Mouse (Mus musculus) forelimb bud, embryonic 11.5 days (tissue): ENCODE results near the gene Itpr2.
"Not testable (repeated sequence)": the region's sequence is repeated elsewhere in the genome, so short reads cannot be mapped to it uniquely, and the experiment has no call there.

ENCODE experiments used
- DNase-seq: peaks from one replicate; pipeline ENCODE4 v3.0.0-alpha.2; 2012; ENCODE audit warnings: low read depth, low spot score

The Itpr2 gene

DNA sequence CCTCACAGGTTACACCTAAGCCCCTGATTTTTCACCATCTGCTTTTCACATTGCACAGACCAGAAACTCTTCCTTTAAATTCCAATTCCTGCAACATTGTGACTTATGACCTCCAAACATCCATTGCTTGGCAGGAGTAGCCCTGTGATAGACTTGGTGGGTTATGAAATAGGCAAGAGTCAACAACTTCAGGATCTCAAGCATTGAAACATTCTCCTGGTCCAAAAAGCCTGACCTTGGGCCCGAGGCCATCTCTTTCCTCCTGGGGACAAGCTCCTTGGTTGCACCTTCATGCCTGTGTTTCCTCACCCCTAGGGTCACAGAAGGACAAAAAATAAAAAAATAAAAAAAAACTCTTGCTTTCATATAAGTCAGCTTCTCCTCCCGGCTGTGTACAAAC is 32.1 kb downstream of the Itpr2 start:
- DNase-seq, result peak; percentile 35

DNA sequence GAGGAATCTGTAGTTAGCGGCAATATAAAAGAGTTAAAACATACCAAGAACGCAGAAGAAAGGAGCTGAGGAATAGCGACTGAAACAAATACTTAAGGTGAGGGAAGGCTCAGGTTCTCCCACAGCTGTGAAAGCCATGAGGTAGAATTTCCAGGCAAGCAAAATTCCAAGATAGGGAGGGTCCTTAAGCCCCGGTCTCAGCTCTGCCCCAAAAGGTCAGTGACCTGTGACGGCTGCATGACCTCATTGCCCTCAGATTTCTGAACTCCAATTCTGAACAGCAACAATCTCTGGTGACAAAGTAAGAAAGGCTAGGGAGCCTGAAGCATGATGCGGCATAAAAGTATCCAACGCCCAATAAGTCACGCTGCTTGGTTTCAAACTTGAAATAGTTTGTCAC is 33.7 kb downstream of the Itpr2 start:
- peak; percentile 19 for DNase-seq

DNA sequence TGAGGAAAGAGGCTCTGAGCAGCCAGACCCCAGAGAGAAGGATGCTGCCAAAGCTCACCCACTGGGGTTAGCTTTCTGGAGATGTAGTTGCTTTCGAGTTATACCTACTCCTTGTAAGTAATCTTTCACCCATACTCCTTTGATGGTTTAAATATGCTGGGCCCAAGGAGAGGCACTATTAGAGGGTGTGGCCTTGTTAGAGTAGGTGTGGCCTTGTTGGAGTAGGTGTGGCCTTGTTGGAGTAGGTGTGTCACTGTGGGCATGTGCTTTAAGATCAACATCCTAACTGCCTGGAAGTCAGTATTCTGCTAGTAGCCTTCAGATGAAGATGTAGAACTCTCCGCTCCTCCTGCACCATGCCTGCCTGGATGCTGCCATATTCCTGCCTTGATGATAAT is 37.4 kb downstream of the Itpr2 start:
- DNase-seq, result not testable (repeated sequence)

DNA sequence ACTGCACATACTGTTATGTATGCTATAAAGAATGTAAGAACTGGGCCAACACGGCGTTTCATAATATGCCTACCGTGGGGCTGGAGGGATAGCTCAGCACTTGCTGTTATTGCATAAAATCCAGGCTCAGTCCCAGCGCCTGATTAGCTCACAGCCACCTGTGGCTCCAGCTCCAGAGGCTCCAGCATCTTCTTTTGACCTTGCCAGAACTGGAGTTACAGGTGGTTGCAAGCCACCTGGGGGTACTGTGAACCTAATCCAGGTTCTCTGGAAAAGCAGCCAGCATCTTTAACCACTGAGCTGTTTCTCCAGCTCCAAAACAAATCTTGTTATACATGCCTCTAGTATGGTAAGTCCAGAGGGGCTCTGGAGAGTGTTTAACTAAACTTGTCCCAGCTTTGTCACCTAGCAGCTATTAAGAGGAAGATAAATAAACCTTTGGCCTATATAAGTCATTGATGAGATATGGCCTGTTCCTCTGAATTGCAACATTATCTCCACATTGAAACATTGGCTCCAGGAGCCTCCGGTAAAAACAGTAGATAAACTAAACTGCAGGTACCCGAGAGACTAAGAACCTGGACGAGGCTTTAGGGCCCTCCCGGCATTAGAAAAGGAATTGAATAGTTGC is 37.9 kb downstream of the Itpr2 start:
- no peak for DNase-seq

DNA sequence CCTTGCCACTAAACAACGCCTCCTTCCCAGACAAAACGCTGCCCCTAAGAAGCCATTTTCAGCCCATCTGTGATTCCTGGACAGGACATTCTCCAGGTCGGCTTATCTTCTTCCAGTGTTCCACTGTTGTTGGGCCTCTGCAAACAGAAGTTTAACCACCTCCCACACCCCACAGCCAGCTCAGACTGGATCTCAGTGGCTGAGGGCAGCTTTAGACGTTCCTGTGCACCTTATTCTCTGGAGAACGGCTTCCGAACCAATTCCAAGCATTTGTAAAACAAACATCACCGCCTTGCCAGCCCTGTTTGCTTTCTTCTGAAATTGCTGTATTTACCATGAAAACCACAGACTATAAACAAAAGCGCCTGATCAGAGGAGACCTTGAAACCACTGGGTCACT is 41.1 kb downstream of the Itpr2 start:
- no peak for DNase-seq

DNA sequence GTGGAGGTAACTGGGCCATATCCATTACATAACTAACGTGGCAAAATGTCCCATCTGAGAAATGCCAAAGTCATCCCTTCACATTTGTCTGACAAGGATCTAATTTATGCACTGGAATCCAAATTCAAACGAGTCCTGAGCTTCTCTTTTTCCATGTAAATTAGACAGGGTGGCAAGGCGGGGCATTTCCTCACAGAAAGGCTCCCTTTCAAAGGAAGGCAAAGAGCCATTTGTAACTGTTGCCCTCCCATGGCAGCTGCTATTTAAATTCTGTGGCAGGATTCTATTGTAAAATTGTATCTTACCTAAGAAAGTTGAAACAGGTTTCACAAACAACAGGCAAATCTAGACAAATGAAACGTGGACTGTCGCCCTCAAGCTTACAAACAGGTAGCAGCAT is 43.6 kb downstream of the Itpr2 start:
- no peak for DNase-seq

DNA sequence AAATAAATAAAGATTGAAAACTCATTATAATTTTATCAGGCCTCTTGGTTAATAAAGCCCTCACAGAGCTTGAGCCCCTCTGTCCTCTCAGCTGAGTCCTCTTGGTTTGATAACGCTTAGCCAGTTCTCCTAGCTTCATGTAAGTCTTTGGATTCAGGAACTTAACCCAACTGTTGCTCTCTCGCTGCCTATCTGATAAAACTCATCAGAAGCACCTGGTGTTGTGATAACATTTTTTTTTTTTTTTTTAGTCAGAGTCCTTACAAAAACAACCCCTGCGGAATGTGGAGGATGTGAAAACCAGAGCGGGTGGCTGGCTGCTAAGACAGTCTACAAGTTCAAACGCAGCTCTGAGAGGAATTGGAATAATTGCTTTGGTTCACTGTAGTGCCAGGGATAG is 45.3 kb downstream of the Itpr2 start:
- no peak for DNase-seq

DNA sequence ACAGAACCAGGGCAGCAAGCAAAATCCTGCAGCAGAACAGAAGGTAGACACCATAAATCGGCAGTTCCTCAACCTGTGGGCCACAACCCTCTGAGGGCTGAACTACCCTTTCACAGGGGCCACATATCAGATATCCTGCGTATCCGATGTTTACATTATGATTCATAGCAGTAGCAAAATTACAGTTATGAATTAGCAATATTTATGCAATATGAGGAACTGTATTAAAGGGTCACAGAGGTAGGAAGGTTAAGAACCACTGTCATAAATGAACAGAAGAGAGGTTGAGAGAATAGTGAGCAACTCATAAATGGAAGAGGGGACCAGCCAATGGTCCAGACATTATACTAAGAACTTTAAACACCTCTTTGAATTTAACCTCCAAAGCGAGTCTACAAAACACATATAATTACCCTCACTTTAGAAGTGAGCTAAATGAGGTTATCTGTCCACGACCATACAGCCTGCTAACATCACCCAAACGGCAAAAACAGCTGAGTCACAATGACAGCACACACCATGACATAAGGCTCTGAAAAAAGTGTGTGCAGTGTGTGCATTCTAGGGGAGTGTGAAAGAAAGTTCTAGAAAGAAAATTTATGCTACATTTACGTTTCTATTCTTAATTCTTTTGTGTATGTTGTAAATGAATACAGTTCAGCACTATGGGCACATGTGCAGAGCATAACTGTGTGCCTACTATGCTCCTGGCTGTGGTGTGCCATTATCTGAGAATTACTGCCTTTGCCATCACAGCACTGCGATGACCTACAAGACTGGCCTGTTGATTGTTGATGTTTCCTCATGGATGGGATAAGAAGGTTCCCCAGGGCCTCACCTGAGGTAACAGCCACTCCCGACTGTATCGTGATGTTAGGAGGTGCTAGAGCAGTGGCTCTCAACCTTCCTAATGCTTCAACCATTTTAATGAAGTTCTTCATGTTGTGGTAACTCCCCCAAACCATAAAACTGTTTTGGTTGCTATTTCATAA is 47.2 kb downstream of the Itpr2 start:
- DNase-seq, result no peak

DNA sequence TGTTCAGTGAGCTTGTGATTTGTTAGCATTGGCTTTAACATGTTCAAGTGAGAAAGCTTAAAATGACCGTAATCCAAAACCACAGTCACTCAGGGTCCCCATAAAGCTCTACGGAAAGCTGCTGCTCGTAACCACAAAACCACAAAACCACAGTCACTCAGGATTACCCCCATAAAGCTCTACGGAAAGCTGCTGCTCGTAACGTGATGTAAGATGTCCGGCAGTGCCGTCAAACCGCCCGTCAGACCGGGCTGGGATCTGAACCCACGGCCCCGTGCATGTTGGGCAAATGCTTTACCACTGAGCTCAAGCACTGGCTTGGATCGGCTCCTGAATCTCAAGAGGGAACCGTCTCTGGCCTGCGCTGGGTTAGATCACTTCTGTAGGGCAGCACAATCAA is 49.5 kb downstream of the Itpr2 start:
- DNase-seq, result no peak

DNA sequence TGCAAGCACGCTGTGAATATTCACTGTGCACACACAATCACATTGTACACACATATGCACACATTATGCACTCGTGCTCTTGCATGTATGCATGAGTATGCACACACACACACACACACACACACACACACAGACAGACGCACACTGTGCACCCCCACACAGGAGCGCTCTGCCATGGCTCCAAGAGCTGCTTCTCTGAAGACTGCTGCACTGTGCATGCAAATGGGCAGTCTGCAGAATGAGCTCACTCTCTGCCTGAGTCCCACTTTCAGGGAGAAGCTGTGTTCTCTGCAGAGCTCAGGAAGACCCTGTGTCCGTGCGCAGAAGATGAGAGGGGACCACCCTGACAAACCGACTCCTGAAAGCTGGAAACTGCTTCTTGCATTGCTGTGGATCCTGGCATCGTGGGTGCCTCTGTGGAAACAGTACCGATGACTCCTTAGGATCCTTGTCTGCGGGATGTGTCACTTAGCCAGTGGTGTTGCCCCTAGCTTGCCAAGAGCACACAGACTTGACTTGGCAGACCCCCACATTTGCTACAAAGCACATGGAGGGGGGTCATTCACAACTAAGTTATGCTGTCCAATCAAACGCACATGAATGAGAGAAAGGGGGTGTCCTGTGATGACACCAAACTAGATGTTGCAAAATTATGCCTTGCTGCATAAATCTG is 55.9 kb downstream of the Itpr2 start:
- DNase-seq, result no peak

DNA sequence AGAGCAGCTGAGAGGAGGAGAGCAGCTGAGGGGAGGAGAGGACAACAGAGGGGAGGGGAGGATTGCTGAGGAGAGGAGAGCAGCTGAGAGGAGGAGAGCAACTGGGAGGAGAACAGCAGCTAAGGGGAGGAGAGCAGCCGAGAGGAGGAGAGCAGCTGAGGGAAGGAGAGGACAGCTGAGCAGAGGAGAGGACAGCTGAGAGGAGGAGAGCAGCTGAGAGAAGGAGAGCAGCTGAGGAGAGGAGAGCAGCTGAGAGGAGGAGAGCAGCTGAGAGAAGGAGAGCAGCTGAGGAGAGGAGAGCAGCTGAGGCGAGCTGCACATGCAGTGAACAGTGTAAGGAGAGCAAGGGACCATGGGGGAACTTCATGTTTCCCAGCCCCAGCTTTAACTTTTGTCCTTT is 62.2 kb downstream of the Itpr2 start:
- no peak for DNase-seq

DNA sequence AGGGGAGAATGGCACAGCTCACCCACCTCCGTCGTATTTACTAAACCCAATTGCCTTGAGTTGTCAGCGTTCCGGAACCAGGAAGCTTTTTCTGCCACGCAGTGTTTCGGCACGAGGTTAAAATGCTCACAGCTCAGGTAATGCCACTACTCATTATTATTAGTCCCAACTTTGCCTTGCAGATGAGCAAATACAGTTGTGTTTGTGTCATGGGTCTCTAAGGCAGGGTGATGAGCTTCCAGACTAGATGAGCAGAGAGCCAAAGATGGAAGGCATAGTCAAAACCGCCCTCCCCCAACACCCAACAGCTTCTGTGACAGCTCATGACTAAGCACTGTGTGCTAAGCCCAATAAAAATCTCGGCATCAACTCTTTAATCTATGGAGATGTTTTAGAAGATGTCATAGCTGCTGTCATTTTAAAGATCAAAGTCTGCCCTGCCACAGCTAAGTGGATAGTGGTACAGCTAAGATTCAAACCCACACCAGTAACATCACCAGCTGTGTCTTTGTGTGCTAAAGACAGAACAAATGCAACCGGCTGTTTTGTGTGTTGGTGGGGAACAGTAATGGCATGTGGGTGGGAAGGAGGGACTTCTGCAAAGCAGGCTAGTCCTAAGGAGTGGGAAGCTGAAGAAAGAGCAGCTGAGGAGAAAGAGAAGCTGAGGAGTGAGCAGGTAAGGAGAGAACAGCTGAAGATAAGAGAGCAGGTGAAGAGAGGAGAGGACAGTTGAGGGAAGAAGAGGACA is 62.8 kb downstream of the Itpr2 start:
- DNase-seq, result no peak

DNA sequence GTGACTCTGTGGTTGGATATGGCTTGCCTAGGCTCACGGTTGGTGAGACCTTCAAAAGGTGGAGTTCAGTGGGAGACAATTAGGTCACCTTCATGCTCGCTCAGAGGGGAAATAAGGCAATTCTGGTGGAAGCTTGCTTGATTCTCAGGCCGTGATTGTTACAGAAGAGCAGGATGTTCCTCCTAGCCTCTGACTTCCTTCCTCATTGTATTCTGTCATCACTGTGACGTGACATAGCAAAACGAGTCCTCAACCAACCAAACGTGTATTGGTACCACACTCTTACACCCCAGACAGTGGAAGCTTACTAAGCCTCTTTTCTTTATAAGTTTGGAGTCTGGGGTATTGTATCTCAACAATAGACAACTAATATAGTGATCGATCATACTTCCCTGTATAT is 64.0 kb downstream of the Itpr2 start:
- no peak for DNase-seq

DNA sequence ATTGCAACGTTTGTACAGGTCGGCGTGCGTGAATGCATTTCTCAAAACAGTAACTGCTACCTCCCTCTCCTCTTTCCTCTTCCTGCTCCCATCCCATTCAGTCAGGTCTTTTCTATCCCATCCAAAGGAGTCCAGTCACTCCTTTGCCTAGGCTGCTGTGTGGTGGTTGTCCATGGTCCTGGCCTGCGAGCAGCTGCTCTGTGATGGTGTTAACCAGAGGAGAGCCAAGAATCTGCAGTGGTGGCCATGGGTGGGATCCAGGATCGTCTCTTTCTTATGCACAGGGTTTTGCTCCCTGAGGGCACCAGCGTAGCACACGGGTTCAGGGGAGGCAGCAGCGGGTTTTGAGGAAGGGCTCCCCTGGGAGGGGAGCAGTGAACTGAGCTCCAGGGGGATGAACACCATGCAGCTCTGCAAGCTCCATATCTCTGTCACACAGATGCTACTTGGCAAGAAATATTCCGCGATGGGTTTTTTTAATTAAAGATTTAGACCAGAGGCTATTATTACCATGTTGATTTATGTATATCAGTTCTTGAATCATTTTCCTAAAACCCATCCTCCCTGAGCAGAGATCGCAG is 65.0 kb downstream of the Itpr2 start:
- DNase-seq, result peak; percentile 17

DNA sequence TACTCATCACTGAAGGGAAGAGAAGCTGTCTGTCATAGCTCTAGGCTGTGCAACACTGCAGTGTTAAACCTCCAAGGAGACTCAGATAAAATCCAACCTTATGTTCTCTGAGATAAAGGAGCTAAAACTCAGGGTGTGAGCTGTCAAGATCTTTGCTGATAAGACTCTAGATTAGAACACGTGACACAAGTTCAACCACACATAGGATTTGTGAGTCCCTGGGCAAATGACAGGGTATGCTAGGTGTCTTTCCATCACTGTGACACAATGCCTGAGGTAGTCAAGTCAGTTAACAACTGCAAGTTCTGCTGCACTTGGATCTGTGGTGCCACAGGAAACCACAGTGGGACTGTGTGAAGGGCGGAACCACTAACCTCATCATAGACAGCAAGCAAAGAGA is 67.8 kb downstream of the Itpr2 start:
- no peak for DNase-seq

DNA sequence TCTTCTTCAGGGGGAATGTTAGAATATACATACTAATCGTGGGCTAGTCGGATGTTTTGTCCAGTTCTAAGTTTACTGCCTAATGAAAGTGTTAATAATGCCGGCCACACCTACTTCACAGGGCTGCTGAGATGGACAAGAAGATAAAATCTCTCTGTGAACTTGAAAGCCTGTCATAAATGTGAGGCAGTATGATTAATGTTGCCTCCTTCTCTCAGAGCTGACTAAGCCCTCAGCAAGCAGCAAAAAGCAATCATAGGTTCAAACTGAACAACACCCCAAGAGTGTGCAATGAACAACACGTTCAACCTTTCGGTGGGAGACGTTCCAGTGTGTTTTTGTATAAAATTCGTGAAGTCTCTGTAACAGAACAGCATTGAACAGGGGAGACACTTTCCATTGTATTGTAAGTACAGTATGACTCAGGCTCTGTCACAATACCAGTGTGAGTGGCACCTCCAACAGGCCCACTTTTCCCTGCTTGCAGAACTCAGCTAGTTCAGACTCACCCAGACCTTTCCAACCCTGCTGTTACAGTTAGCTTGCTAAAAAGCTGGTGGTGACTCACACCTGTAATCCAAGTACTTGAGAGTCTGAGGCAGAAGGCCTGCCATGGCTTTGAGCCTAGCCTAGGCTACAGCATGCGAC is 69.7 kb downstream of the Itpr2 start:
- DNase-seq, result no peak

DNA sequence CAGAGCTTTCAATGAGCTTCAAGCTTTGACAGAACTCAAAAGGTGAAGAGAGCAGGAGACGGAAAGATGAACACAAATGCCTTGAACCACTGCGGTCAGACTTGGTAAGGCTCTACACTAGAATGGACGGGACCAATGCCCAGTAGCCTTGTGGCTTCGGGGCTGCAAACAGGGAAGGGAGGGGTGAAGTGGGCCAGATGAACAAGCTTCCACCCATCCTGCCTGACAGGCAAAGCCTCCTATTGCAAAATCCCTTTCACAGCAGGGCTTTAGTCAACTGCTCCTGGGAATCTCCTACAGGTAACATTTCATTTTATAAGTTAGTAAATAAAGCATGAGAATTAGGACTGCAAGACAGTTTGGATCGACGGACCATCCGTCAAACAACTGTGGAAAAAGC is 70.2 kb downstream of the Itpr2 start:
- no peak for DNase-seq

DNA sequence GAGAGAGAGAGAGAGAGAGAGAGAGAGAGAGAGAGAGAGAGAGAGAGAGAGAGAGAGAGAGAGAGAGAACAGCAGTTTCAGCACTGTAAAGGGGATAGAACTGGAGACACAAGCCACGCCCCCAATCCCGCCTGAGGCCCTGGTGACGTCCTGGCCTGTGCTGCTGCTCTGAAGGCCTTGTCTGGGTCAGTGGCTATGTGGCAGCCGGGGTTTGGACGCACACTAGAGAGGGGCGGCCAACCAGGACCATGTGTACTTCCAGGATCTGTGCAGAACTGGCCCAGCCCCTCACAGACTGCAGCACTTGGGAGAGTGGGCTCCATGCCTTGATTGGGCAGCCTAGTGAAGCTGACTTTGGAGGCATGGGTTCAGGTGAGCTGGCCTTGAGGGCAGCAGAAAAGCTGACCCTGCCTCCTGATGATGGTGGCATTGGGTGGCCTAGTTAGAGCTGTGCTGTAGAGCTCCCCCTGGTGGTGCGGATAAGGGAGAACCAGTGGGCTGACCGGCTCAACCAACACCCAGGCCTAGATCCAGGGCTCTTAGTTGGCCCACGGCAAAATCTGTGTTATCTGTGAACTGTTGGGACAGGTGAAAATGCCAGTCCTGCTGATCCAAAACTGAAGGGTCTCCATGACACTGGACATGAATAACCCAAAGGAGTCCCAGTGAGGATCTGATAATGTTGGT is 72.2 kb downstream of the Itpr2 start:
- DNase-seq, result peak; percentile 43

DNA sequence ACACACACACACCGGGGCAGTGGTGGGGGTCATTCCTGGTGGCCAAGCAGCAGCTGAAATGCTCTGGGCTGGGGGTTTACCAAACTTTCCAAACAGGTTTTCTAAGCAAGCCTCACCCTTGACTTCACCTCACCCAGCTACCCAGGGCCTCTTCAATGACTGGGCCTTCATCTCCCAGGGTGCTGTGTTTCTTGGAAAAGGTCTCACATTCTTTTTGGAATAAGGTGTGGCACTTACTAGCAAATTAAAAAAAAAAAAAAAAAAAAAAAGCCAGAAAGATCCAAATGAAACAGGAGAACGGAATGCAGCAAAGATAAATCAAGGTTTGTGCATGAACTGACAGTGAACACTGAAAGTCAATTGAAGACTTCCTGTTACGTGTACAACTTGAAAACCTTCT is 77.2 kb downstream of the Itpr2 start:
- no peak for DNase-seq

DNA sequence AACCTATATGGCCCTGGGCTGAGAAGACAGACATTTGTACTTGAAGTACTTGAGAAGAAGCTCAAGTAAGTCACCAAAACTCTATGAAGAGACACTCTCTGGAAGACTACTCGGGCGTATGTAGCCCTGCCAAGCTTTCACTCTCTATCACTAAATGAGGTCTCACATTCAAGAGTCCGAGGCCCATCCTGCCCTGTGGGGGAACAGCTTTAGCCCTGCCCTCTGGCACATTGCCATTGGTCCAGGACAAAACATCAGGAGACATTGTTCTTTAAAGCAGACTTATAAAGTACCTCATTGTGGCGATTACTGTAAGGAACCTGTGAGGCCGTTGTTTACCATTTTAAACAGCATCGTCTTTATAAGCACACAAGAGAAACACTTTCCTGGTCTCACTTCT is 77.7 kb downstream of the Itpr2 start:
- no peak for DNase-seq
